8 mouse cellular contexts compared by ENCODE assay signal in the genomic region with DNA sequence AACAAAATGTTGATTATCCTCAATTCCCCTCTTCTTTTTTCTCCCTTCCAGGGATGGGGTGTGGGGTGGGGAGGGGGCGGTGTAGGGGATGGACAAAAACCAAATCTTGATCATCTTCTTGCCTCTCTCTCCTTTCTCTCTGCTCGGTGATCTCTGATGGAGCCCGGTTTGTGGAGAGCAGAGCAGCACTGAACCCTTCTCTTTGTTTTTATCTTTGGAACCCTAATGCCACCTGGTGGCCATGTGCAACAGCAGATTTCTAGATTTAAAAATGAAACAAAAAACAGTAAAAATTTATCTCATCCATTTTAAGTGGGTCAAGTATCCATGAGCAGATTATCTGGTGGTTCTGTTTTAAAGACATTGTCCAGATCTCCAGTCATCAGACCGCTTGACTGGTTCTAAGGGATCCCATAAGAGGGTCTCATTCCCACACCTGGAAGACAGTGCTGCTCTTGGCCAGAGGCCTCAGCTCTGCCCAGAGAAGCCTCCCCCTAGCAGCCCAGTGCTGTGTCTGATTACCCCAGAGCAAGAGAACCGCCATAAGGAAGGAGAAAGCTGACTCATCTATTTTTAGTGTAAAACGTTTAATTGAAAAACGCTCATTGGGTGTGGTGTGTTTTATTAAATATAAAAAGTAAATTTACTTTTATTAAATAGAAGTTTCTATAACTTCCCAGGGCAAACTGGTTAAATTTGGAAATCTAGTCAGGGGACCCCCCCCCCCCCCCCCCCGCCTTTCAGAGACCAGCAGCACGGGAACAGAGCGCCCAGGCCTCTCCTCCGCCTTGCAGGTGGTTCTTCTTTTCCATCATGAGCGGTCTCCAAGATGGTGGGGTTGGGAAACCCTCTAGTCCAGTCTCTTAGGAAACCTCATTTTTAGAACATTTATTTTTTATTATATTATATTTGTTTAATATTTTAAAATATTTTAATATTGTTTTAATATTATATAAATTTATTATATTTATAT. TPM values are rescaled to one million over a fixed set of nuclear protein-coding genes. Genes with fewer than 3 reads are reported as not detected.
DNase-seq lines count a peak whose midpoint lies in the region; ATAC-seq lines count a peak whose summit lies in the region.

No protein-coding gene starts in this region.

- H3K36me3 ChIP-seq in heart, embryonic 10.5 days, result no peaks in the 10 kb centered on the region
- H3K36me3 ChIP-seq in hindbrain, embryonic 12.5 days, result no peaks in the 10 kb centered on the region
- no peaks in the 10 kb centered on the region for H3K36me3 ChIP-seq in midbrain, embryonic 12.5 days

- H3K4me2 ChIP-seq in hindbrain, embryonic 12.5 days (replicated peaks), result no peak overlapping the region
- H3K4me2 ChIP-seq in midbrain, embryonic 12.5 days (replicated peaks), result peak overlapping the region; percentile 14; the same call in 1 of the 2 replicates

- H3K27me3 ChIP-seq in heart, embryonic 10.5 days (ENCODE audit: insufficient read depth, poor library complexity, severe bottlenecking), result no peaks in the 10 kb centered on the region
- H3K27me3 ChIP-seq in hindbrain, embryonic 12.5 days, result no peaks in the 10 kb centered on the region
- no peaks in the 10 kb centered on the region for H3K27me3 ChIP-seq in midbrain, embryonic 12.5 days

- no peaks in the 10 kb centered on the region; the same call in 1 of the 2 replicates for H3K9me3 ChIP-seq in heart, embryonic 10.5 days
- no peaks in the 10 kb centered on the region for H3K9me3 ChIP-seq in hindbrain, embryonic 12.5 days (replicated peaks)
- H3K9me3 ChIP-seq in midbrain, embryonic 12.5 days, result no peaks in the 10 kb centered on the region

- no peaks in the 10 kb centered on the region for H3K4me1 ChIP-seq in heart, embryonic 10.5 days
- H3K4me1 ChIP-seq in hindbrain, embryonic 12.5 days, result no peaks in the 10 kb centered on the region
- H3K4me1 ChIP-seq in midbrain, embryonic 12.5 days, result no peaks in the 10 kb centered on the region

- 0 out of 2 replicates have a peak overlapping the region, but pooled peaks have one; percentile 41 for H3K9ac ChIP-seq in hindbrain, embryonic 12.5 days
- no peak overlapping the region; the same call in 1 of the 2 replicates for H3K9ac ChIP-seq in midbrain, embryonic 12.5 days (replicated peaks)

- H3K27ac ChIP-seq in heart, embryonic 10.5 days, result no peak overlapping the region
- peak overlapping the region; percentile 52; the same call in 1 of the 2 replicates for H3K27ac ChIP-seq in hindbrain, embryonic 12.5 days
- H3K27ac ChIP-seq in midbrain, embryonic 12.5 days (replicated peaks), result peak overlapping the region; percentile 54; the same call in 1 of the 2 replicates

- WGBS in heart, embryonic 10.5 days, result 34% methylated on average over 12 of the region's 12 CpGs
- WGBS in hindbrain, embryonic 12.5 days, result 44% methylated on average over 12 of the region's 12 CpGs
- WGBS in midbrain, embryonic 12.5 days, result 36% methylated on average over 12 of the region's 12 CpGs

- ATAC-seq in hindbrain, embryonic 12.5 days (ENCODE audit: low FRiP score), result peak; percentile 86
- peak; percentile 84 for ATAC-seq in midbrain, embryonic 12.5 days (ENCODE audit: low FRiP score, low read depth)

- intact Hi-C loops in left cerebral cortex, postnatal 10 days (cut with DNase I), result loop anchor here (2.0 to 5.0 kb wide), 2 partner anchors 39 to 207 kb away; a partner anchor contains a TSS

- DNase-seq in heart, adult 11 months, result peak; percentile 74
- no peak for DNase-seq in heart, embryonic 10.5 days (ENCODE audit: low spot score)
- peak; percentile 24 for DNase-seq in adrenal gland, adult 2 months
- DNase-seq in embryo, embryonic 9.5 days (ENCODE audit: extremely low spot score), result peak; percentile 58
- DNase-seq in left cerebral cortex, postnatal 10 days (ENCODE audit: extremely low spot score in 1 of 2, low spot score in 2 of 2), result peak; percentile 41 to 47
- DNase-seq in spleen, postnatal 36 days (ENCODE audit: low spot score in 2 of 2), result peak; percentile 4 to 27

- H3K4me3 ChIP-seq in heart, embryonic 10.5 days, result no peak overlapping the region
- no peak overlapping the region for H3K4me3 ChIP-seq in hindbrain, embryonic 12.5 days
- no peak overlapping the region for H3K4me3 ChIP-seq in midbrain, embryonic 12.5 days

RNA-seq across cellular contexts. Expression of a gene that starts 5.3 kb away (rescaled TPM):
- 23.8 and 28.7 TPM in 2 replicates for polyA plus RNA-seq in heart, embryonic 10.5 days (2016; fragmentation: Nextera tagmentation; extraction: Ambion mirVana)
- total RNA-seq in adrenal gland, adult 2 months (2021), result 10 to 100 TPM; 12.7 to 14.1 TPM
- 0.40 and 0.85 TPM in 2 replicates for polyA plus RNA-seq in adrenal gland, adult 2 months (2012; rRNA removed)
- 101 and 107 TPM in 2 replicates for polyA plus RNA-seq in hindbrain, embryonic 12.5 days (2016; fragmentation: Nextera tagmentation; extraction: Ambion mirVana)
- total RNA-seq in left cerebral cortex, postnatal 10 days (2021), result 10 to 100 TPM; 35.7 to 38.8 TPM
- 102 and 112 TPM in 2 replicates for polyA plus RNA-seq in midbrain, embryonic 12.5 days (2016; fragmentation: Nextera tagmentation; extraction: Ambion mirVana)

RNA-seq across cellular contexts. Expression of a gene that starts 36.7 kb away (rescaled TPM):
- polyA plus RNA-seq in heart, embryonic 10.5 days (2016; fragmentation: Nextera tagmentation; extraction: Ambion mirVana), result 1.6 and 2.5 TPM in 2 replicates
- total RNA-seq in adrenal gland, adult 2 months (2021), result 1 to 10 TPM in 1 of 2 experiments, under 1 TPM in 1; 0.81 to 1.7 TPM
- 0.10 and 0.31 TPM in 2 replicates for polyA plus RNA-seq in adrenal gland, adult 2 months (2012; rRNA removed)
- 6.9 and 8.7 TPM in 2 replicates for polyA plus RNA-seq in hindbrain, embryonic 12.5 days (2016; fragmentation: Nextera tagmentation; extraction: Ambion mirVana)
- total RNA-seq in left cerebral cortex, postnatal 10 days (2021), result 1 to 10 TPM; 8.3 to 9.8 TPM
- polyA plus RNA-seq in midbrain, embryonic 12.5 days (2016; fragmentation: Nextera tagmentation; extraction: Ambion mirVana), result 9.3 and 9.9 TPM in 2 replicates

RNA-seq across cellular contexts. Expression of a gene that starts 51.5 kb away (rescaled TPM):
- polyA plus RNA-seq in heart, embryonic 10.5 days (2016; fragmentation: Nextera tagmentation; extraction: Ambion mirVana), result 4.5 and 10.6 TPM in 2 replicates
- 10 to 100 TPM; 21.9 to 35.1 TPM for total RNA-seq in adrenal gland, adult 2 months (2021)
- polyA plus RNA-seq in adrenal gland, adult 2 months (2012; rRNA removed), result 65.4 and 93.7 TPM in 2 replicates
- 18.8 and 19.8 TPM in 2 replicates for polyA plus RNA-seq in hindbrain, embryonic 12.5 days (2016; fragmentation: Nextera tagmentation; extraction: Ambion mirVana)
- 100 to 1,000 TPM; 220 to 227 TPM for total RNA-seq in left cerebral cortex, postnatal 10 days (2021)
- polyA plus RNA-seq in midbrain, embryonic 12.5 days (2016; fragmentation: Nextera tagmentation; extraction: Ambion mirVana), result 17.9 and 18.9 TPM in 2 replicates

Comparison
In these comparisons a context has a peak if more than half of its experiments do, and no peak if none do; other contexts are left out.
1. RNA of a gene that starts 5.3 kb away (polyA plus RNA-seq): 102 to 112 TPM in midbrain, embryonic 12.5 days, 101 to 107 TPM in hindbrain, embryonic 12.5 days and 23.8 to 28.7 TPM in heart, embryonic 10.5 days; 0.40 to 0.85 TPM in adrenal gland, adult 2 months; every median in the first group is over 10 times any median in the second.